In the genomic region with DNA sequence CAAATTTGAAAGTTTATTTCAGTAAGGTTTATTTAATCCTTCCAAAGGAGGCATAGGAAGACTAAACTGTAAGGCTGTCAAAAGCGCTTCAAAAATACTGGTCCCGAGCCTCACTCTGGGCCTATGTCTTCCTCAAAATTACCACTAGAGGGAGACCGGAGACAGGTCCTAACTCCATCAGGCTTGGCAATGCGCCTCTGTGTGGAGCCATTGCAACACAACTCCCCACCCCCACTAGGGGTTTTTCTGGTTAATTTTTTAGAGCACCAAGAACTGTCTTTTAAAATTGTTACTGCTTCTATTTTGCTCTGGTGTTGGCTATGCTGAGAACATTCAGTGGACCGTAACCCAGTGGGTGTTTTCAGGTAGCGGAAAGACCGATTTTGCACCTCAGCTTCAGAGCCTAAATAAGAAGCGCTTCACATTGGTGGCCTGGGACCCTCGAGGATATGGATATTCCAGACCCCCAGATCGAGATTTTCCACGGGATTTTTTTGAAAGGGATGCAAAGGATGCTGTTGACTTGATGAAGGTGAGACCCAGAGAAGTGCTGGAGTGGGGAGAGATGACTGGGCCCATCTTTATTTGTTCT, we compare ENCODE assay signal across 8 mouse cellular contexts. TPM values are rescaled to one million over a fixed set of nuclear protein-coding genes. Genes with fewer than 3 reads are reported as not detected.
DNase-seq lines count a peak whose midpoint lies in the region; ATAC-seq and TF ChIP-seq lines count a peak whose summit lies in the region.

No protein-coding gene starts in this region.

- TF ChIP-seq CTCF in G1E (IDR thresholded peaks at IDR 0.05; ENCODE audit: low read depth, low read length) = peak; percentile 80
- peak; percentile 97 for TF ChIP-seq CTCF in forebrain, postnatal 0 days (IDR thresholded peaks at IDR 0.05; ENCODE audit: low read depth)

- H3K4me1 ChIP-seq in G1E (ENCODE audit: insufficient read depth, low read depth, low read length) = no peaks in the 10 kb centered on the region
- H3K4me1 ChIP-seq in forebrain, postnatal 0 days (ENCODE audit: insufficient read depth) = no peaks in the 10 kb centered on the region
- H3K4me1 ChIP-seq in lung, embryonic 15.5 days = 0 out of 2 replicates have a peak, but pooled peaks cover 4% of the 10 kb centered on the region

- no peak overlapping the region for H3K4me3 ChIP-seq in G1E (ENCODE audit: low read depth, low read length)
- no peak overlapping the region for H3K4me3 ChIP-seq in forebrain, postnatal 0 days (ENCODE audit: low read depth, low read length)
- H3K4me3 ChIP-seq in lung, embryonic 15.5 days = no peak overlapping the region

- H3K36me3 ChIP-seq in G1E (replicated peaks) = peaks cover 41% of the 10 kb centered on the region
- H3K36me3 ChIP-seq in forebrain, postnatal 0 days (ENCODE audit: insufficient read depth) = peaks cover 8% of the 10 kb centered on the region
- peaks cover 9% of the 10 kb centered on the region; the same call in 1 of the 2 replicates for H3K36me3 ChIP-seq in lung, embryonic 15.5 days

- no peaks in the 10 kb centered on the region for H3K27me3 ChIP-seq in G1E (ENCODE audit: insufficient read depth, low read length)
- H3K27me3 ChIP-seq in forebrain, postnatal 0 days (ENCODE audit: insufficient read depth, low read length) = no peaks in the 10 kb centered on the region
- H3K27me3 ChIP-seq in lung, embryonic 15.5 days = no peaks in the 10 kb centered on the region

- 37% methylated on average over 11 of the region's 11 CpGs for WGBS in forebrain, postnatal 0 days
- WGBS in lung, embryonic 15.5 days = 39% methylated on average over 11 of the region's 11 CpGs

- H3K9ac ChIP-seq in forebrain, postnatal 0 days = peak overlapping the region; percentile 14; the same call in 1 of the 2 replicates
- no peak overlapping the region for H3K9ac ChIP-seq in lung, embryonic 15.5 days

- no peaks in the 10 kb centered on the region for H3K9me3 ChIP-seq in G1E (replicated peaks)
- H3K9me3 ChIP-seq in forebrain, postnatal 0 days (ENCODE audit: low read length) = no peaks in the 10 kb centered on the region
- H3K9me3 ChIP-seq in lung, embryonic 15.5 days = no peaks in the 10 kb centered on the region

- peak; percentile 60; the same call in 1 of the 2 replicates for ATAC-seq in G1E (ENCODE audit: extremely low read depth, insufficient number of reproducible peaks, low FRiP score, poor library complexity, severe bottlenecking)
- peak; percentile 99 for ATAC-seq in forebrain, postnatal 0 days
- ATAC-seq in hematopoietic stem cell, adult 5-6 weeks (replicated peaks in 1 of 2; ENCODE audit: insufficient read depth in 1 of 2, low FRiP score in 2 of 2, low TSS enrichment in 1 of 2, low read depth in 1 of 2, poor library complexity in 2 of 2, severe bottlenecking in 2 of 2) = peak; percentile 86 to 94
- ATAC-seq in lung, embryonic 15.5 days (ENCODE audit: borderline replicate concordance, extremely low read depth, low FRiP score, low TSS enrichment) = peak; percentile 81; the same call in 1 of the 2 replicates

- DNase-seq in G1E (ENCODE audit: low spot score) = peak; percentile 63
- peak; percentile 71 for DNase-seq in cerebellum, adult 11-12 months
- DNase-seq in forebrain, postnatal 0 days = peak; percentile 95
- peak; percentile 83 for DNase-seq in layer of hippocampus, adult 9-10 months (ENCODE audit: low spot score)
- DNase-seq in ovary, postnatal 10 days (ENCODE audit: low spot score) = peak; percentile 37
- DNase-seq in thymus, postnatal 0 days (ENCODE audit: low spot score) = peak; percentile 90

- no peak overlapping the region for H3K27ac ChIP-seq in forebrain, postnatal 0 days (ENCODE audit: low read depth, low read length)
- no peak overlapping the region for H3K27ac ChIP-seq in lung, embryonic 15.5 days

- no peak overlapping the region for H3K4me2 ChIP-seq in forebrain, postnatal 0 days (ENCODE audit: low read depth)
- H3K4me2 ChIP-seq in lung, embryonic 15.5 days = no peak overlapping the region

RNA-seq across cellular contexts. Expression of a gene that starts 9.1 kb away (rescaled TPM):
- total RNA-seq in G1E (2014; fragmentation: Nextera tagmentation) (33.3 and 40.9 TPM in 2 replicates), G1E (2017) (30.5 and 36.7 TPM in 2 replicates)
- 11.2 and 13.6 TPM in 2 replicates for polyA plus RNA-seq in G1E (2012)
- 37.1 and 40.5 TPM in 2 replicates for total RNA-seq in forebrain, postnatal 0 days (2014; rRNA removed)
- 46.0 and 51.2 TPM in 2 replicates for polyA plus RNA-seq in forebrain, postnatal 0 days (2015; fragmentation: Nextera tagmentation; extraction: Ambion mirVana)
- total RNA-seq in hematopoietic stem cell, adult 5-6 weeks (2017) = 21.3 and 29.8 TPM in 2 replicates
- 57.3 and 59.0 TPM in 2 replicates for polyA plus RNA-seq in lung, embryonic 15.5 days (2015; fragmentation: Nextera tagmentation; extraction: Ambion mirVana)
- polyA plus RNA-seq in thymus, postnatal 0 days (2015; fragmentation: Nextera tagmentation; extraction: Ambion mirVana) = 64.5 and 68.7 TPM in 2 replicates

RNA-seq across cellular contexts. Expression of a gene that starts 31.3 kb away (rescaled TPM):
- total RNA-seq in G1E (2014; fragmentation: Nextera tagmentation) = 2.5 and 4.4 TPM in 2 replicates
- total RNA-seq in G1E (2017) = 63.8 and 86.5 TPM in 2 replicates
- polyA plus RNA-seq in G1E (2012) = 8.5 and 16.7 TPM in 2 replicates
- total RNA-seq in forebrain, postnatal 0 days (2014; rRNA removed) = 4,454 and 4,559 TPM in 2 replicates
- 3,524 and 3,579 TPM in 2 replicates for polyA plus RNA-seq in forebrain, postnatal 0 days (2015; fragmentation: Nextera tagmentation; extraction: Ambion mirVana)
- total RNA-seq in hematopoietic stem cell, adult 5-6 weeks (2017) = 4.8 and 7.3 TPM in 2 replicates
- 180 and 197 TPM in 2 replicates for polyA plus RNA-seq in lung, embryonic 15.5 days (2015; fragmentation: Nextera tagmentation; extraction: Ambion mirVana)
- polyA plus RNA-seq in thymus, postnatal 0 days (2015; fragmentation: Nextera tagmentation; extraction: Ambion mirVana) = 204 and 248 TPM in 2 replicates

RNA-seq across cellular contexts. Expression of a gene that starts 43.9 kb away (rescaled TPM):
- 12.1 and 22.7 TPM in 2 replicates for total RNA-seq in G1E (2014; fragmentation: Nextera tagmentation)
- 9.8 and 10.9 TPM in 2 replicates for total RNA-seq in G1E (2017)
- 2.1 and 3.8 TPM in 2 replicates for polyA plus RNA-seq in G1E (2012)
- total RNA-seq in forebrain, postnatal 0 days (2014; rRNA removed) = 53.0 and 62.6 TPM in 2 replicates
- 48.1 and 50.6 TPM in 2 replicates for polyA plus RNA-seq in forebrain, postnatal 0 days (2015; fragmentation: Nextera tagmentation; extraction: Ambion mirVana)
- 32.1 and 38.1 TPM in 2 replicates for total RNA-seq in hematopoietic stem cell, adult 5-6 weeks (2017)
- 60.2 and 66.6 TPM in 2 replicates for polyA plus RNA-seq in lung, embryonic 15.5 days (2015; fragmentation: Nextera tagmentation; extraction: Ambion mirVana)
- polyA plus RNA-seq in thymus, postnatal 0 days (2015; fragmentation: Nextera tagmentation; extraction: Ambion mirVana) = 73.8 and 89.4 TPM in 2 replicates

RNA-seq across cellular contexts. Expression of a gene that starts 44.4 kb away (rescaled TPM):
- total RNA-seq in G1E (2014; fragmentation: Nextera tagmentation) = 27.8 and 35.0 TPM in 2 replicates
- 40.3 and 41.6 TPM in 2 replicates for total RNA-seq in G1E (2017)
- polyA plus RNA-seq in G1E (2012) = 6.7 and 9.7 TPM in 2 replicates
- total RNA-seq in forebrain, postnatal 0 days (2014; rRNA removed) = 8.2 and 10.3 TPM in 2 replicates
- 2.3 and 3.4 TPM in 2 replicates for polyA plus RNA-seq in forebrain, postnatal 0 days (2015; fragmentation: Nextera tagmentation; extraction: Ambion mirVana)
- total RNA-seq in hematopoietic stem cell, adult 5-6 weeks (2017) = 64.7 and 66.1 TPM in 2 replicates
- 22.2 and 22.3 TPM in 2 replicates for polyA plus RNA-seq in lung, embryonic 15.5 days (2015; fragmentation: Nextera tagmentation; extraction: Ambion mirVana)
- 12.9 and 13.5 TPM in 2 replicates for polyA plus RNA-seq in thymus, postnatal 0 days (2015; fragmentation: Nextera tagmentation; extraction: Ambion mirVana)

Comparison
In these comparisons a context has a peak if more than half of its experiments do, and no peak if none do; other contexts are left out.
1. DNase-seq: peak in every context shown above with its lines; median percentile 95 in forebrain, postnatal 0 days; 90 in thymus, postnatal 0 days; 83 in layer of hippocampus, adult 9-10 months; 71 in cerebellum, adult 11-12 months; 63 in G1E; 37 in ovary, postnatal 10 days.
2. RNA of a gene that starts 31.3 kb away (polyA plus RNA-seq): 3,524 to 3,579 TPM in forebrain, postnatal 0 days; 204 to 248 TPM in thymus, postnatal 0 days, 180 to 197 TPM in lung, embryonic 15.5 days and 8.5 to 16.7 TPM in G1E; every median in the first group is over 10 times any median in the second.
3. RNA of a gene that starts 43.9 kb away (polyA plus RNA-seq): 73.8 to 89.4 TPM in thymus, postnatal 0 days, 60.2 to 66.6 TPM in lung, embryonic 15.5 days and 48.1 to 50.6 TPM in forebrain, postnatal 0 days; 2.1 to 3.8 TPM in G1E; every median in the first group is over 10 times any median in the second.
4. Peak in every context shown above with its lines, with median percentiles within 50 percentile points of each other: ATAC-seq.